Mouse (Mus musculus) retina, postnatal 7 days (tissue): ENCODE measurements around the gene Spice1.

Experiments
- DNase-seq: peaks from one replicate; pipeline ENCODE4 v3.0.0-alpha.2; 2012; ENCODE audit warnings: low read depth, low spot score

Spice1 gene

GRCm38 (mm10) chr16:44347071-44347901 is at the start of gene Spice1:
Gene Spice1, plus strand, starts transcription at chr16:44347121.
- peak; percentile 87 for DNase-seq

- no peak for DNase-seq
These were observed 47.4 kb upstream of the Spice1 start for GRCm38 (mm10) chr16:44299438-44300093.

GRCm38 (mm10) chr16:44302126-44302892 is 44.6 kb upstream of the Spice1 start:
- DNase-seq = no peak

GRCm38 (mm10) chr16:44303822-44304221 is 43.1 kb upstream of the Spice1 start:
- no peak for DNase-seq

GRCm38 (mm10) chr16:44305606-44306005 is 41.3 kb upstream of the Spice1 start:
- DNase-seq = no peak

GRCm38 (mm10) chr16:44313422-44313821 is 33.5 kb upstream of the Spice1 start:
- no peak for DNase-seq

- DNase-seq = no peak
These were observed 30.6 kb upstream of the Spice1 start for GRCm38 (mm10) chr16:44316350-44316749.

GRCm38 (mm10) chr16:44320232-44320631 is 26.7 kb upstream of the Spice1 start:
- DNase-seq = no peak

- DNase-seq = no peak
These were observed 18.3 kb upstream of the Spice1 start for GRCm38 (mm10) chr16:44328644-44329043.

- DNase-seq = no peak
These were observed 16.3 kb upstream of the Spice1 start for GRCm38 (mm10) chr16:44330657-44331056.

- DNase-seq = no peak
These were observed 15.8 kb upstream of the Spice1 start for GRCm38 (mm10) chr16:44331154-44331553.

GRCm38 (mm10) chr16:44331671-44331994 is 15.3 kb upstream of the Spice1 start:
- no peak for DNase-seq

- DNase-seq = no peak
These were observed 14.7 kb upstream of the Spice1 start for GRCm38 (mm10) chr16:44331995-44332860.

GRCm38 (mm10) chr16:44332861-44333284 is 14.0 kb upstream of the Spice1 start, which contains the start of gene Sidt1:
Gene Sidt1, minus strand, starts transcription at chr16:44333196.
- no peak for DNase-seq

GRCm38 (mm10) chr16:44337541-44337940 is 9.4 kb upstream of the Spice1 start:
- DNase-seq = no peak

- no peak for DNase-seq
These were observed 3.0 kb downstream of the Spice1 start for GRCm38 (mm10) chr16:44349801-44350397.

- no peak for DNase-seq
These were observed 9.4 kb downstream of the Spice1 start for GRCm38 (mm10) chr16:44356291-44356690.

GRCm38 (mm10) chr16:44357571-44358268 is 10.8 kb downstream of the Spice1 start:
- DNase-seq = no peak

GRCm38 (mm10) chr16:44361921-44362890 is 15.3 kb downstream of the Spice1 start:
- peak; percentile 9 for DNase-seq
